Mouse (Mus musculus): ENCODE data around the gene Olfr957.

Olfr957 gene

GRCm38 (mm10) chr9:39515531-39515930 is at the start of gene Olfr957:
TSS of gene Olfr957 (minus strand) at chr9:39515809.
- DNase-seq = no peak

- DNase-seq = no peak
These were observed 42.7 kb upstream of the Olfr957 start for GRCm38 (mm10) chr9:39558349-39558647.

DNA sequence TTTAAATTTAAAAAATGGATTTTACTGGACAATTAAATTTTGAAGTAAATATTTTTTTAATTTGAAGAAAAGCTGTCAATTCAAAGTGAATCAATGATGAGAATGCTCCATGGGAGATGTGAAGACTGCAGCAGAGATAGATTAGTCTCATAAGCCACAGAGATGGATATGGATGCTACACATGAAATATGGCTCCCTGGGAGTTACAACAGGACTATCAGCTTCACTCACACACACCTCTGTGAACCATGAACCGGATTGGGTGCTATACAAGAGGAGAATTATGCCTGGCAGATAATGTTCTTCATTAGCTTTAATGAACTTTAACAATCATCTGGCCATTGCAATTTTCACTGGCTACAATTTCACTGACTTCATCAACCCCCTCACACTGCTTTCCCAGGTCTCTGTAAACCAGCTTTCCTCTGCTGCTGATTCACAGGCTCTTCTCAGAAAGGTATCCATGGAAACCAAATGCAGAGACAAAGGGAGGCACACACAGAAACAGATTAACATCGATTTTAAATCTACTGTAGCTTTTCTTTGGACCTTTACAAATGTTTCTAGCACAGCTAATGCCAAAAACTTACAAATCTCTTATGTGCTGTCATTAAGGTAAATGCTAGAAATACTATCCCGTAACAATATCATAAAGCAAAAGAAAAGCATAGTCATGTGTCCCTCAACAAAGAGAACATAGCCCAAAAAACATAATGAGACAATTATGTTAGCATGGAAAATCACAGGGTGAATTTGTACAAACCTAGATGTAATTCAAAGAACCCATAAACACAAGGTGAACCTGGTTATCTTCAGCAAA is 42.1 kb upstream of the Olfr957 start:
- peak; percentile 49 for DNase-seq

GRCm38 (mm10) chr9:39553946-39554345 is 38.3 kb upstream of the Olfr957 start, which contains the start of gene Olfr958:
TSS of gene Olfr958 (minus strand) at chr9:39554054.
- no peak for DNase-seq

- no peak for DNase-seq
These were observed 35.2 kb upstream of the Olfr957 start for GRCm38 (mm10) chr9:39550806-39551205.

DNA sequence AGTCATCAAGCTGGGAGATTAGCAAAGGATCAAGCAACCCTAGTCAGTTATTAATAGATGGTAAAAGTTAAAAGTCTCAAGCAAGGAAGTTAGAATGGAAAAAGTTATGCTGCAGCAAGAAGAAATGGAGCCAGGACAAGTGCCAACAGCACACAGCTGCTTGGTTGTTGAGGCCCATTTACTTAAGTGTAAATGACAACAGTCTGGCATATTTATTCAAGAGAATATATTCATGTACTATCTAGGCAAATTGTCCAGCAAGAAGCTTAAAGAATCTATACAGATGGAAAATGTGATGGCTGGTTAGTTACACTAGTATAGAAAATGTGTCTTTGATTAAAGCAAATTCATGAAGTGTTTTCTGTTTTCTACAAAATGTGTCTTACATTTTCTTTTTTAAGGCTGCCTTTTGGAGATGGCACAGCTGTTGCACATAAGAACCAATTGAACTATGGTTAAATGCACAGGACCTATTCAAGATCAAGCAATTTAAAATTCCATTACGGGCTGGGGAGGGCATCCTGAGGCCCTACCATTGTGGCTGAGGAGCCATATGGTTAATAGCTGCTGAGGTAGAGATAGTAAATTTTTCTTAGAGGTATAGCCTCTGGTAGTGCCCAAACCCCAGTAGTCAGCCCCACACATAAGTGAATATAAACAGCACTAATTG is 8.1 kb upstream of the Olfr957 start:
- no peak for DNase-seq

DNA sequence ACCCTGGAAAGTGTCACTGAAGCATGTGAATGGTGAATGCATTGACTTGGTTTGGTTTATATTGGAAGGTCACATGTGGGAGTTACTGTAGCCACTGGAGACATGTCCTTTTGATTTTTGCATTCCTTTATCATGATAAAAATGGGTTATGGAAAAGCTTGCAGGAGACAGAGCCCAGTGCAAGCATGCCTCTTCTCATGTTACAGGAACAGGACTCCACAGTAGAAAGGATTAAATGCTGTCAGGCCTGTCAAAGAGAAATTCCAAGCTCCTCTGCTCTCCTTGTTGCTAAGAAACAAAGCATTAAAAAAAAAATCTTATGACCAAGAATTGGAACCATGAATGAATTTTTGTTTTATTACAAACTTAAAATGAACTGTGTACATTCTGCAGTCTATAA is 3.0 kb upstream of the Olfr957 start:
- DNase-seq = peak; percentile 9

DNA sequence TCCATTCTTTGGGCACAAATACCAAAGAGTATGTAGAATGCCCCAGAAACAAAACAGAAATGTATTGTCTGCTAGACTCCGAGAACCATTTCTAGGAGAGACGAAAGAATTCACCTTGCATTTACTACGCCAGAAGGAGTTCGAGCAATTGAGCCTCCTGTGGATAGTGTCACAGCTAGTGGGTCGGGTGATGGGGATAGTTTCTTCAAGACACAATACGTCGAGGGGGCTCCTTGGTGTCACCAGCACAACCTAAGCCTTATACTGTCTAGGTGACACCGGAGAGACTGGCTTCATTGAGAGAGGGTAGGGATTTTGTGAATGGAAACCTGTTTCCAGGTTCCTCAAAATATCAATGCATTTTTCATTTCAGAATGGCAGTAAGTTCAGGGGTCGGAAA is 6.2 kb downstream of the Olfr957 start:
- DNase-seq = no peak

DNA sequence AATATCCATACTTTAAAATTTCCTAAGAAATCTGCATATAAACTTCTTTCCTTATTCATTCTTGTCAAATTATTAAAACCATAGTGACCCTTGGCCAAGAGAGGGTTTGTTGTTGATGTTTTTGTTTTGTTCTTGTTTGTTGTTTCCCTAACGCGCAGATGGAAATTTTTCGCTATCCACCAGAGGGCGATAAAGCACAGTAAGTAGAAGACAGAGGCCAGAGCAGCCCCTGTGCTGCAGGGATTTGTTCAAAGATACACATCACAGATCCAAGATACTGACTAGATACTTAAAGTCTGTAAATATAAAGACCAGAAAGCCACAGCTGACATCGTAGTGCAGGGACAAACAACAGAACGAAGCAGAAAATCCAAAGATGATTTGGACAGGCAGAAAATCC is 6.6 kb downstream of the Olfr957 start:
- DNase-seq = peak; percentile 75

GRCm38 (mm10) chr9:39493895-39494294 is 21.7 kb downstream of the Olfr957 start, which contains the start of gene Olfr44:
TSS of gene Olfr44 (minus strand) at chr9:39493995.
- DNase-seq = no peak

DNA sequence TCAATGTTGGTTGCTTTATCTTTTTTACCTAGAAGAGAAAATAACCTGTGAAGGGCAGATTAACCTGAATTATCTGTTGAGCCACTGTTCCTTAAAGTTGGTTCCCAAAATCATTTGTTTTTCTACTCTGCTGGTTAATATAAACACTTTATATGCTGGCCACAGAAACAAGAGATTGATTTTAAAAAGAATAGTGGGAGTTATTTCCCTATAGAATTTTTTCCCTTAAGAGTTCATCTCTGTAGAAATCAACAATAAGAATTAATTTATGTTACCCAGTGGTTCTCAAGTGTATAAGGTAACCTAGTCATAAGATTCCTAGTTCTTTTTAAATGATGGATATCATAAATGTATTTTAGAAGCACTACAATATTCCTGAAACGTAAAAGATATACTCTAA is 43.8 kb downstream of the Olfr957 start, which contains the start of gene Olfr955:
Gene Olfr955 (minus strand): TSS at position 101 of the 400 bp plus-strand sequence.
- DNase-seq = no peak

Measured in embryo, embryonic 11 days (tissue).